Mouse (Mus musculus) C2C12 (cell line): ENCODE measurements at regions not wholly inside any gene's neighbourhood (a gene's known extent, or its start where the extent isn't known, plus 50 kb on each side); places are given as distances from the start of the nearest gene placed in this dataset.
"Not testable (repeated sequence)": the region's sequence is repeated elsewhere in the genome, so short reads cannot be mapped to it uniquely, and the experiment has no call there.

Experiments
- CTCF ChIP-seq: IDR thresholded peaks from one replicate; pipeline ENCODE4 v1.5.1; 2011; ENCODE audit not compliant: control insufficient read depth, insufficient read depth, insufficient read length
- MAX ChIP-seq: IDR thresholded peaks from one replicate; pipeline ENCODE4 v1.6.1; 2011; ENCODE audit warnings: mild to moderate bottlenecking, control low read depth

DNA sequence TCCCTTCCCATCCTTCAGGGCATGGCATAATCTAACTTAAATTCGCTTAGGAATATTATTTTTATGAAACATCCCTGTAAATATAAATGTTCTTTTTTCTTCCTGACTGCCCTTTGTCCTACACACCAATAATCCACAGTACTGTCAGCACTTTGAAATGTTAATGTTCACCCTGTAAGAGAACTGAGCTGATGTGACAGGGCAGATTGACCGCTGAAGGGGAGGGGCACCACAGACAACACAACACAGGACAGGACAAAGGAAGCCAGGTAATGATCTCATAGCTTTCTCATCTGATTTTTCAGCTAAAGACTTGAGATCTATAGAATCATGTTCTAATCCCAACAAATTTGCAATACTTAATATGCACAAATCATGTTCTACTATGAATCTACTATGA, 212.2 kb upstream of the Snrpn start:
- TF ChIP-seq MAX, CTCF: not testable (repeated sequence)
